Mouse (Mus musculus): Measurements from ENCODE around the gene Tpte.

DNA sequence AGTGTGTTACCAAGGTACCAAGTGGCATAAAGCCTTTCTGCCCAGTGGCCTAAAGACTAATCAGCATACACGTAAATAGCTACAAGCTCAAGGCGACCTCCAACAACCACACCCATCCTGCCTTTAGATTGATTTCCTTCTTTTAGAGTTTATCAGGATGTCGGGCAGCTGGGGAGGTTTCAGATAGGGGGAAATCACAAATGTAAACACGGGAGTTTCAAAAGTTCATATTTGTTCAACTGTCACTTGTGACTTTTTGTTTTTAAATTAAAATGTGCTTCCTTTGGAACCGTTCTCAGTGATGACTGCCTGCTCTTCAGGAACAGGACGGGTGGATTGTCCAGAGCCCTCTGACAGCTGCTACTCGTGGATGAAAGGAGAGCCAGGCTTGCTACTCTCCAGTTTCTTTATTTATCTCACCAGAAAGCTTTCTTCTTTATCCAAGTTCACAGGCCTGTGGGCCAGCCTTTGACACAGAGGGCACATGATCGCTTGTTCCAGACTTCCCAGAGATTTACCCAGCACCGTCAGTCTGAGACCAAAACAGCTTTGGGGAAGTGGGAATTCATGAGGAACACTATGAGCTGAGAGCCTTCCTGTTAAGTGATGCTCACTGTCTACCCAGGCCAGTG is 23.0 kb upstream of the Tpte start:
- TF ChIP-seq CTCF (IDR thresholded peaks at IDR 0.05; ENCODE audit: control insufficient read depth, insufficient read depth, insufficient replicate concordance, low read depth, low read length) (no peak), POLR2A (IDR thresholded peaks at IDR 0.05; ENCODE audit: control insufficient read depth, low read depth, low read length) (no peak)
